Mouse (Mus musculus): Measurements from ENCODE around the gene Slc25a33.

The Slc25a33 gene

DNA sequence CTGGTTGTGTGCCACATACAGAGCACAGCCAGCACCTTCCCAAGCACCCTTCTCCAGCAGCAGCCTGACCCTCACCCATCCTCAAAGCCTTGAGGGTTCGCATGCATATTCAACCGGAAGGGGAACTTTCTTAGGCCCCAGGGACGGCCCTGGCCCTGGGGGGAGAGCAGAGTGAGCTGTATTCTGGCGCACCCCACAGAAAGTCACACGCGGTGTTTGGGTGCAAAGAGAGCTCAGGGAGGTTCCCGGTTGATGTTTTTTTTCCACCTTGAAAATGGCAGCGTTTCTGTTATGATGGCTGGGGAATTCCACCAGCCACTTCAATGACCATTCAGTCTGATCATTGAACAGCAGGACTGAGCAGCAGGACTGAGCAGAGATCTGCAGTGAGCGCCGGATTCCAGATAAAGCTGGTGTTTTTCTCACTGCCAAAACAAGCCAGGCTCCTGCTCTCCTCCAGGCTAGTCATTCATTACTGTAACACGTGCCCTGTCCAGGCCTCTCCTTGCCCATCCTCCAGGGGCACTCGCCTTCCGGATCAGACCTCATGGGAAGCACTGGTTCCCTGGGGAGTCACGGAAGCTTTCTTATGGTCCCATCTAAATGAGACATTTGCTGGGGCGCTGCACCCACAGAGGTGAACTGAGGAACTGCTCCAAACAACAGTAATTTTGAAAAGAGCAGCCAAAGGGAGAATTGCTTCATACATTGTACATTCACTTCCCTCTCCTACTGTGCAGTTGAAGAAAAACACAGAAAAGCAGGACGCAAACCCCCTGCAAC lies 77.7 kb downstream of the Slc25a33 start:
- DNase-seq (ENCODE audit: low spot score) = no peak

Measured in testis, postnatal 14 days (tissue).